Mouse (Mus musculus) midbrain, embryonic 12.5 days (tissue): ENCODE measurements around the gene R3hdm4. TPM values are rescaled to one million over a fixed set of nuclear protein-coding genes. Genes with fewer than 3 reads are reported as not detected.

Source experiments
- microRNA-seq: library from miRNA; unstranded; fragments of <30 nt; microRNA quantifications from one replicate; pipeline ENCODE4, GENCODE M21; 2017
- polyA plus RNA-seq: library from polyadenylated mRNA; unstranded; fragments of >200 nt; fragmentation: Nextera tagmentation; extraction: Ambion mirVana; gene quantifications from 2 replicates; pipeline ENCODE4 v1.2.1, GENCODE M21; 2016

The R3hdm4 gene
- polyA plus RNA-seq, 1 experiment from 2014 or later, result 157 TPM

Small RNAs within 50 kb of the gene (microRNA-seq; reads per million reads assigned to microRNA genes)
- gene Mir6910, result not detected

Other genes starting within 250 kb of the R3hdm4 start
- 139 and 156 TPM in 2 replicates for gene Cdc34, start 239.0 kb downstream of the R3hdm4 start, polyA plus RNA-seq
- 1.4 TPM in 2 replicates for gene Gzmm, start 232.2 kb downstream of the R3hdm4 start, polyA plus RNA-seq
- 540 and 588 TPM in 2 replicates for gene Bsg, start 216.7 kb downstream of the R3hdm4 start, polyA plus RNA-seq
- 0.18 and 0.25 TPM in 2 replicates for gene Hcn2, start 204.6 kb downstream of the R3hdm4 start, polyA plus RNA-seq
- gene Polrmt, start 174.6 kb downstream of the R3hdm4 start, polyA plus RNA-seq, result 45.3 and 46.3 TPM in 2 replicates
- 0.48 and 0.55 TPM in 2 replicates for gene Fgf22, start 166.1 kb downstream of the R3hdm4 start, polyA plus RNA-seq
- 98.8 and 104 TPM in 2 replicates for gene Rnf126, start 154.3 kb downstream of the R3hdm4 start, polyA plus RNA-seq
- 1.0 and 1.6 TPM in 2 replicates for gene Fstl3, start 143.9 kb downstream of the R3hdm4 start, polyA plus RNA-seq
- gene Prss57, start 130.2 kb downstream of the R3hdm4 start, polyA plus RNA-seq, result 0.27 TPM in 1 of 2 replicates, not detected in the other
- gene Palm, start 127.6 kb downstream of the R3hdm4 start, polyA plus RNA-seq, result 198 and 204 TPM in 2 replicates
- 0.94 and 1.0 TPM in 2 replicates for gene Misp, start 100.2 kb downstream of the R3hdm4 start, polyA plus RNA-seq
- 202 TPM in 2 replicates for gene Ptbp1, start 66.8 kb downstream of the R3hdm4 start, polyA plus RNA-seq
- gene Prtn3, start 46.7 kb downstream of the R3hdm4 start, polyA plus RNA-seq, result 14.3 and 16.7 TPM in 2 replicates
- gene Plppr3, start 46.6 kb downstream of the R3hdm4 start, polyA plus RNA-seq, result 296 and 302 TPM in 2 replicates
- not detected in 2 replicates for gene Elane, start 35.0 kb downstream of the R3hdm4 start, polyA plus RNA-seq
- gene Cfd, start 30.4 kb downstream of the R3hdm4 start, polyA plus RNA-seq, result not detected in 2 replicates
- gene Med16, start 12.3 kb downstream of the R3hdm4 start, polyA plus RNA-seq, result 65.4 and 68.4 TPM in 2 replicates
- 27.9 and 34.2 TPM in 2 replicates for gene Gm26602, start 10.4 kb downstream of the R3hdm4 start, polyA plus RNA-seq
- 1.4 and 1.5 TPM in 2 replicates for gene Kiss1r, start 4.2 kb downstream of the R3hdm4 start, polyA plus RNA-seq
- gene Arid3a, start 5.8 kb upstream of the R3hdm4 start, polyA plus RNA-seq, result 4.0 and 5.6 TPM in 2 replicates
- 90.4 and 97.0 TPM in 2 replicates for gene Wdr18, start 38.9 kb upstream of the R3hdm4 start, polyA plus RNA-seq
- gene Grin3b, start 49.5 kb upstream of the R3hdm4 start, polyA plus RNA-seq, result 0.39 and 0.54 TPM in 2 replicates
- 19.3 and 20.9 TPM in 2 replicates for gene Tmem259, start 63.1 kb upstream of the R3hdm4 start, polyA plus RNA-seq
- 109 and 168 TPM in 2 replicates for gene Cnn2, start 67.4 kb upstream of the R3hdm4 start, polyA plus RNA-seq
- gene Abca7, start 75.3 kb upstream of the R3hdm4 start, polyA plus RNA-seq, result 7.6 and 8.5 TPM in 2 replicates
- 4.5 and 5.6 TPM in 2 replicates for gene Arhgap45, start 95.4 kb upstream of the R3hdm4 start, polyA plus RNA-seq
- 172 and 173 TPM in 2 replicates for gene Polr2e, start 118.6 kb upstream of the R3hdm4 start, polyA plus RNA-seq
- 483 and 524 TPM in 2 replicates for gene Gpx4, start 126.0 kb upstream of the R3hdm4 start, polyA plus RNA-seq
- 14.7 and 15.7 TPM in 2 replicates for gene Sbno2, start 184.4 kb upstream of the R3hdm4 start, polyA plus RNA-seq
- gene Stk11, start 194.6 kb upstream of the R3hdm4 start, polyA plus RNA-seq, result 16.7 and 20.3 TPM in 2 replicates
- 379 and 384 TPM in 2 replicates for gene Atp5d, start 217.4 kb upstream of the R3hdm4 start, polyA plus RNA-seq
- gene Cbarp, start 219.6 kb upstream of the R3hdm4 start, polyA plus RNA-seq, result 19.3 and 20.0 TPM in 2 replicates
- 41.7 and 46.4 TPM in 2 replicates for gene Midn, start 227.1 kb upstream of the R3hdm4 start, polyA plus RNA-seq
- 227 and 233 TPM in 2 replicates for gene Cirbp, start 244.8 kb upstream of the R3hdm4 start, polyA plus RNA-seq